Mouse (Mus musculus): ENCODE results near the gene Il6ra. TPM values are rescaled to one million over a fixed set of nuclear protein-coding genes. Genes with fewer than 3 reads are reported as not detected.

Il6ra gene
- total RNA-seq, 2 experiments from 2014 or later, result 2.4 to 8.7 TPM

DNA sequence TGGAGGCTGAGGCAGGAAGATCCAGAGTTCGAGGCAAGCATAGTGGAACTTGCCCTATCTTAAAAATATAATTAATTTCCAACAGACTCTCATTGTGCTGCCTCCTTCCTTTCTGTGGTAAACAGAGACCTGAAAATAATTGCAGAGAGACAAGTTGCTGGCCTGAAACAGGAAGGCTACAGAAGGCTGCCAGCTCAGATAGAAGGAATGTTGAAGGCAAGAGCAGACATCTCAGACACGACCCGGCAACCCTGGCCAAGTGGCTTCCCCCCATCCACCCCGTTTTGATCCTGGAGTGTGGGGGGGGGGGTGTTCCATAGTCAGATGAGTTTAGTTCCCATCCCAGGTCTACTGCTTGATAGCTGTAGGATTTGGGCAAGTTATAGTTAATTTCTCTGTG lies 1.7 kb upstream of the Il6ra start:
- intact Hi-C loops (cut with DNase I; ENCODE audit: low total_unique reads), result no loop called here
- DNase-seq, result no peak

- DNase-seq, result no peak
- intact Hi-C loops (cut with DNase I; ENCODE audit: low total_unique reads), result no loop called here
Measured at GRCm38 (mm10) chr3:89912108-89912542, 871 bp downstream of the Il6ra start.

DNA sequence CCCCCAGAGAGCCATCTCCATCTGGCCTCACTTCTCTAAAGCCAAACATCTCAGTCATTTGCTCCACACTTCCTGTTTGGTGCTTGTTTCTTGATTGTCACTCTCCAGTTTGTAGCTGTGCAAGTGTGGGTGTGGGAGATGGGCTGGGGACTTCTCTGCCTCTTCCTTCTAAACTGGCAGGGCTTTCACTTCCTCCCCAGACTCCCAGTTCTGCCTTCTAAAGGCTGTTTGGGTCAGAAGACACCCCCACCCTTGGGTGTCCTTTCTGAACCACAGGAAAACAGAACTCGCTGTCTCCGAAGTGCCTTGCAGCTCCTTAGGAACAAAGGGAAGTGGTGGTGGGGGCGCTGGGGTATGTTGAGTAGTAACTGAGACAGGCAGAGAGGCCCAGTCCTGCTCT lies 1.8 kb downstream of the Il6ra start:
- DNase-seq, result peak; percentile 18
- intact Hi-C loops (cut with DNase I; ENCODE audit: low total_unique reads), result no loop called here

DNA sequence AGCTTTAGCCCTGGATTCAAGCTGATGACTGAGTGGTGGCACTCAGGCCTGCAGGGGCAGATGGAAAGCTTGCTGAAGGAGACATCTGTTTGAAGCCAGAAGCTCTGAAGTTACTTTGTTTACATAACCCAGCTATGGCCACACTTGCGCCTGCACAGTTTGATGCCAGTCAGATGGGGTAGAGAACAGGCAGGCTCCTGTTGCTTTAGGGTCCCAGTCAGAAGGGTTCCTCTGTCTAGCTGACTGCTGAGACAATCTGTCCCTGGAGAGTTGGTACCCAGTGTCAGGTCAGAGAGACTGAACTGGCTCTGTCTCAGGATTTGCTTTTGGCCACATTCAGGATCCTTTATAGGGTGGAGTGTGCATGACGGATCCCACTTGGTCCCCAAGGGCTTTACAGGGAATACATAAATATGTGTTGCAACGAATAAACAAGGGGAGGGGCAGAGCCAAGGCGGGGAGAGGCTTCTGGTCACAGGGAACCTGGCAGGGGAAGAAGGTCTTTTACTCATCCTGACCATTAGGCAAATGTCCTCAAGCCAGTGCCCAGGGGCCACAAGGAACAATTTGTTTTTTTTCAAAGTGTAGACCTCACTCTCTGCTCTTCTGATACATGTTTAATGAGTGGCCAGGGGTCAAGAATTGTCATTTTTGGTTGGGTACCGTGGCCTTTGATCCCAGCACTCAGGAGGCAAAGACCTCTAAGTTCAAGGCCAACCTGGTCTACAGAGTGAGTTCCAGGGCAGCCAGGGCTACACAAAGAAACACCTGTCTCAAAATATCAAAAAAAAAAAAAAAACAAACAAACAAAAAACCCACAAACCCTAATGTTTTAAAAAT lies 3.1 kb downstream of the Il6ra start:
- intact Hi-C loops (cut with DNase I; ENCODE audit: low total_unique reads), result no loop called here
- no peak for DNase-seq

- intact Hi-C loops (cut with DNase I; ENCODE audit: low total_unique reads), result no loop called here
- DNase-seq, result no peak
Measured at GRCm38 (mm10) chr3:89908836-89909235, 4.2 kb downstream of the Il6ra start.

- no peak for DNase-seq
- intact Hi-C loops (cut with DNase I; ENCODE audit: low total_unique reads), result no loop called here
Measured at GRCm38 (mm10) chr3:89907846-89908245, 5.2 kb downstream of the Il6ra start.

GRCm38 (mm10) chr3:89899511-89899908 lies 13.5 kb downstream of the Il6ra start:
- intact Hi-C loops (cut with DNase I; ENCODE audit: low total_unique reads), result no loop called here
- no peak for DNase-seq

- intact Hi-C loops (cut with DNase I; ENCODE audit: low total_unique reads), result no loop called here
- DNase-seq, result no peak
Measured at GRCm38 (mm10) chr3:89898870-89899510, 14.0 kb downstream of the Il6ra start.

DNA sequence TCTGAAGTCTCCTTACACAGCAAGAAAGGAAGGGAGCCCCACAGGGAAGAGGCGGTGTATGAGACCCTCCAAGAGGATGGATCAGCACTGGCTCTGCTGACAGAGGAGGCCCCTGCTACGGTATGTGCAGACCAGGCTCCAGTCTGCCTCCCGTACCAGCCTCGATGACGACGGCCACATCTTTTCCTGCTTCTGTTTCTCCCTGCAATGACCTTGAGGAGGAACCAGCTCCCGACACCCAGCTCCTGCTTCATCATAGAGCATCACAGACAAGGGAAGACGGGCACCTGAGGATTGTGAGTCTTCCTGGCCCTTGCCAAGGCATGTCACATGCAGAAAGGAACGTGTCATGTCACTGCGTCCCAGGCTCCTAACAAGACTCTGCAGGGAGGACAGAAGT lies 15.0 kb downstream of the Il6ra start:
- DNase-seq, result no peak
- intact Hi-C loops (cut with DNase I; ENCODE audit: low total_unique reads), result no loop called here

GRCm38 (mm10) chr3:89897204-89897796 lies 15.7 kb downstream of the Il6ra start:
- intact Hi-C loops (cut with DNase I; ENCODE audit: low total_unique reads), result no loop called here
- DNase-seq, result no peak

GRCm38 (mm10) chr3:89896571-89896970 lies 16.4 kb downstream of the Il6ra start:
- intact Hi-C loops (cut with DNase I; ENCODE audit: low total_unique reads), result no loop called here
- DNase-seq, result no peak

DNA sequence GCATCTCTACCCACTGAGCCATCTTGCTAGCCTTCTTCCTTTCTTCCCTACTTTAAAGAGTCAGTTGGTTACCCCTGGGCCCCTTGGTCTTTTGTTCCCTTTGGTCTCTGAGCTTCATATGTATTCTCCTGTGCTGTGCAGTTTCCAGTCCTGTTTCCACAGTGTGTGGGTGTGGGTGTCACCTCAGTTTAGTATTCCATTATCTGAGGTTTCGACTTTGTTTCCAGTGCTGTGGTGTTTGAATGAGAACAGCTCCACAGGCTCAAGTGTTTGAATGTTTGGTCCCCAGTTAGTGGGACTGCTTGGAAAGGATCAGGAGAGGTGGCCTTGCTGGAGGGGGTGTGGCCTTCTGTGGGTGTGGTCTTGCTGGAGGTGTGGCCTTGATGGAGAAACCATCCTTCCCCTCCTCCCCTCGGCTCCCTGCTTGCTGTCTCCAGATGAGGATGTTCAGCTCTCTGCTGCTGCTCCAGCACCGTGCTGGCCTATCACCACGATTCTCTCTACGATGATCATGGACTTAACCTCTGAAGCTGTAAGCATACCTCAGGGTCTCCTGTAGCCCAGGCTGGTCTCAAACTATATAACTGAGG lies 20.4 kb downstream of the Il6ra start:
- intact Hi-C loops (cut with DNase I; ENCODE audit: low total_unique reads), result no loop called here
- no peak for DNase-seq

- intact Hi-C loops (cut with DNase I; ENCODE audit: low total_unique reads), result no loop called here
Measured at GRCm38 (mm10) chr3:89891696-89892095, 21.3 kb downstream of the Il6ra start.

GRCm38 (mm10) chr3:89889841-89890430 lies 23.1 kb downstream of the Il6ra start:
- no peak for DNase-seq
- intact Hi-C loops (cut with DNase I; ENCODE audit: low total_unique reads), result no loop called here

More at GRCm38 (mm10) chr3:89891696-89892095, 21.3 kb downstream of the Il6ra start:
- DNase-seq, result no peak

- intact Hi-C loops (cut with DNase I; ENCODE audit: low total_unique reads), result no loop called here
- DNase-seq, result no peak
Measured at GRCm38 (mm10) chr3:89887582-89888230, 25.3 kb downstream of the Il6ra start.

DNA sequence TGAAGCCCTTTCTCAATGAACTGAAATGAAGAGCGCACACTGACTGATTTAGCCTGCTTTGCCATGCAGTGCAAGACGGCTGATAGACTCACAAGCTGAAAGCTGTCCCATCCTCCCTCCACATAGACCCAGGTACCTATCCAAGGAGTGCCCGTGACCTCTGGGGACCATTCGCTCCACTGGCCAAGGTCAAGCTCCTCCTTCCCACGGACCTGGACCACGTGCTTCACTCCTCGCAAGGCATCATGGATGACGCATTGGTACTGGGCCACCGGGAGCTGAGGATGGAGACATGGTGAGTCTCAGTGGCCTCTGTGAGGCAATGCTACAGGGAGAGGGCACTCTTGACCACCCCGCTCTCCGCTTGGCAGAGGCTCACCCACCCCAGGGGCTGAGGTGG lies 27.2 kb downstream of the Il6ra start:
- no peak for DNase-seq
- intact Hi-C loops (cut with DNase I; ENCODE audit: low total_unique reads), result no loop called here

- intact Hi-C loops (cut with DNase I; ENCODE audit: low total_unique reads), result no loop called here
- DNase-seq, result no peak
Measured at GRCm38 (mm10) chr3:89883582-89884041, 29.4 kb downstream of the Il6ra start.

DNA sequence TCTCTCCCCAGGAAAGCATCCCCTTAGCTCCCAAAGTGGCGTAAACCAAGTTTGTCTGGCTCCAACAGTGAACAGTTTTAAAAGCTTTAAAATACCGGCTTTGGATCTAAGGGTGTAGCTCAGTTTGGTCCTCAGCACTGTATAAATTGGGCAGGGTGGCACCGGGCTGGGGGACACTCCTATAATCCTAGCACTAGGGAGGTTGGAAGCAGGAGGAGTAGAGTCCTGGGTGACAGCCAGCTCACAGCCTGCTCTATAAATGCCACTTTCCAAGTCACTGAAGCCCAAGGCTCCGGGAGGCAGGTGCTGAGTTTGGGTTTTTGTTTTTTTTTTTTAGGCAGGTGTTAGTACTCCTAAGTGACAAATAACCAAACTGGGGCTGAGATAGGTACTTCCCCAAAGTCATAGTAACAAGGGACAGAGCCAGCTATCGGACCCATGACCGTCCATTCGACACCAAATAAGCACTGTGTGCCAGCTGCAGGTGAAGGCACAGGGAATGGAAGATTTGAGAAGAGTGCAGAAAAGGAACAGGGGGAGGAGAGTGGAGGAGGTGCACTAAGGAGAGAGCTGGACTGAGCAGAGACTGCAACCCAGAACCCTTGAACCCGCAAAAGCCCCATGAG lies 30.3 kb downstream of the Il6ra start:
- intact Hi-C loops (cut with DNase I; ENCODE audit: low total_unique reads), result no loop called here
- no peak for DNase-seq
